Mouse (Mus musculus): ENCODE data around the gene Bckdha. TPM values are rescaled to one million over a fixed set of nuclear protein-coding genes. Genes with fewer than 3 reads are reported as not detected.
A peak's percentile ranks its signal among the peaks of the same experiment; 100 is the strongest.

The Bckdha gene
- polyA plus RNA-seq, 1 experiment from 2014 or later: 50.7 TPM

DNA sequence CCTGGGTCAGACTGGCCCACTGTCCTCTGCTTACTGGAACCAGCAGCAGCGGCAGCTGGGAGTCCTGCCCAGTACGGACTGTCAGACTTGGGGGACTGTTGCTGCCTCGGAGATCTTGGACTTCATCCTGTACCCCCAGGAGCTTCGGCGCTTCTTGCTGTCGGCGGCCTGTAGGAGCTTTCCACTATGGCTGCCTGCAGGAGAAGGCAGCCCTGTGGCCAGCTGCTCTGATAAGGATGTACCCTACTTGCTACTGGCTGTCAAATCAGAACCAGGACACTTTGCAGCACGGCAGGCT, 30.5 kb downstream of the Bckdha start:
- Histone ChIP-seq H3K27me3 (peaks cover 22% of the 10 kb centered on the region), H3K4me2 (peak overlapping the region; percentile 51), H3K4me1 (replicated peaks) (peaks cover 21% of the 10 kb centered on the region), H3K4me3 (peak overlapping the region; percentile 29; the same call in 1 of the 2 replicates), H3K9ac (0 out of 2 replicates have a peak overlapping the region, but pooled peaks have one; percentile 61), H3K9me3 (no peaks in the 10 kb centered on the region), H3K27ac (replicated peaks) (no peak overlapping the region), H3K36me3 (peaks cover 74% of the 10 kb centered on the region)
- WGBS: 68% methylated on average over 8 of the region's 8 CpGs
- no peak for ATAC-seq (ENCODE audit: low read depth)

GRCm38 (mm10) chr7:25627431-25628322, 31.1 kb downstream of the Bckdha start:
- H3K36me3 ChIP-seq: peaks cover 73% of the 10 kb centered on the region

GRCm38 (mm10) chr7:25626509-25627430, 32.0 kb downstream of the Bckdha start, which contains the start of gene B3gnt8:
Gene B3gnt8 (plus strand): TSS chr7:25626654.
- 17% methylated on average over 29 of the region's 29 CpGs for WGBS
- Histone ChIP-seq H3K9ac (peak within 1 kb of the TSS; percentile 61), H3K4me2 (peak within 1 kb of the TSS; percentile 51), H3K27ac (replicated peaks) (peak within 1 kb of the TSS; percentile 52; the same call in 1 of the 2 replicates), H3K27me3 (peaks cover 22% of the 10 kb centered on the region), H3K4me3 (peak within 1 kb of the TSS; percentile 29), H3K4me1 (replicated peaks) (peaks cover 21% of the 10 kb centered on the region), H3K36me3 (peaks cover 73% of the 10 kb centered on the region), H3K9me3 (no peaks in the 10 kb centered on the region)
- ATAC-seq (ENCODE audit: low read depth): no peak

More at GRCm38 (mm10) chr7:25627431-25628322, 31.1 kb downstream of the Bckdha start:
- ATAC-seq (ENCODE audit: low read depth): peak; percentile 51; the same call in 1 of the 2 replicates
- Histone ChIP-seq H3K27ac (replicated peaks) (peak overlapping the region; percentile 52; the same call in 1 of the 2 replicates), H3K4me2 (peak overlapping the region; percentile 51), H3K4me3 (peak overlapping the region; percentile 29), H3K9me3 (no peaks in the 10 kb centered on the region), H3K4me1 (replicated peaks) (peaks cover 21% of the 10 kb centered on the region), H3K27me3 (peaks cover 22% of the 10 kb centered on the region), H3K9ac (peak overlapping the region; percentile 61)
- 17% methylated on average over 37 of the region's 38 CpGs for WGBS

GRCm38 (mm10) chr7:25625594-25626250, 33.1 kb downstream of the Bckdha start:
- Histone ChIP-seq H3K4me2 (no peak overlapping the region), H3K4me3 (no peak overlapping the region), H3K36me3 (peaks cover 71% of the 10 kb centered on the region), H3K27ac (replicated peaks) (peak overlapping the region; percentile 52; the same call in 1 of the 2 replicates), H3K27me3 (peaks cover 22% of the 10 kb centered on the region), H3K9ac (no peak overlapping the region), H3K9me3 (no peaks in the 10 kb centered on the region), H3K4me1 (replicated peaks) (peaks cover 21% of the 10 kb centered on the region)
- ATAC-seq (ENCODE audit: low read depth): no peak
- 77% methylated on average over 10 of the region's 10 CpGs for WGBS

- peaks cover 63% of the 10 kb centered on the region for H3K36me3 ChIP-seq
These were observed 33.9 kb downstream of the Bckdha start for GRCm38 (mm10) chr7:25624851-25625250.

GRCm38 (mm10) chr7:25623857-25624370, 34.9 kb downstream of the Bckdha start:
- Histone ChIP-seq H3K27ac (replicated peaks) (no peak overlapping the region), H3K27me3 (peaks cover 16% of the 10 kb centered on the region), H3K9ac (no peak overlapping the region), H3K9me3 (no peaks in the 10 kb centered on the region), H3K4me3 (no peak overlapping the region), H3K4me2 (no peak overlapping the region), H3K4me1 (replicated peaks) (peaks cover 29% of the 10 kb centered on the region), H3K36me3 (peaks cover 53% of the 10 kb centered on the region)
- WGBS: 91% methylated on average over 11 of the region's 11 CpGs
- no peak for ATAC-seq (ENCODE audit: low read depth)

More at GRCm38 (mm10) chr7:25624851-25625250, 33.9 kb downstream of the Bckdha start:
- no peak overlapping the region for H3K4me2 ChIP-seq
- ATAC-seq (ENCODE audit: low read depth): no peak
- WGBS: 78% methylated on average over 5 of the region's 5 CpGs
- peaks cover 22% of the 10 kb centered on the region for H3K27me3 ChIP-seq
- no peak overlapping the region for H3K4me3 ChIP-seq
- no peak overlapping the region for H3K9ac ChIP-seq
- peaks cover 25% of the 10 kb centered on the region for H3K4me1 ChIP-seq (replicated peaks)
- H3K27ac ChIP-seq (replicated peaks): no peak overlapping the region
- no peaks in the 10 kb centered on the region for H3K9me3 ChIP-seq

DNA sequence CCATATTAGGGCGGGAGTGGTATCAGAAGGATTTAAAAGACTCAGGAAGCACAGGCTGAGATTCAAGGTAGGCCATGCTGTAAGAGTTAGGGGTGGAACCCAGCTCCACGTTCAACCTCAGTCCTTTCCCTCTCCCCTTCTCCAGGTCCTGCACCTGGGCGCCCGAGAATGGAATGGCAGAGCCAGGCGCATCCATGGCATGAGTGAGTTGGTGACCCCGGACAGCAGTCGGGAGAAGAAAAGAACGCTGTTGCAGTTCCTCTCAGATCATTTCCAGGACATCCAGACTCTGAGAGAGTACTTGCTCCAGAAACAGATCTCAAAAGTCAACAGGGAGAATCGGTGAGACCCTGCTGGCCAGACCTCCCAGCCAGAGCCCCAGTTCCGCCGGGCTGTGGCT, 38.0 kb downstream of the Bckdha start:
- H3K9me3 ChIP-seq: no peaks in the 10 kb centered on the region

GRCm38 (mm10) chr7:25620101-25620500, 38.7 kb downstream of the Bckdha start:
- Histone ChIP-seq H3K9ac (no peak overlapping the region), H3K27me3 (no peaks in the 10 kb centered on the region), H3K27ac (replicated peaks) (no peak overlapping the region), H3K4me2 (peak overlapping the region; percentile 66), H3K4me3 (peak overlapping the region; percentile 62), H3K9me3 (no peaks in the 10 kb centered on the region), H3K4me1 (replicated peaks) (peaks cover 12% of the 10 kb centered on the region), H3K36me3 (peaks cover 39% of the 10 kb centered on the region)
- ATAC-seq (ENCODE audit: low read depth): no peak
- WGBS: 92% methylated on average over 5 of the region's 5 CpGs

More for the DNA sequence above, 38.0 kb downstream of the Bckdha start:
- peaks cover 12% of the 10 kb centered on the region for H3K4me1 ChIP-seq (replicated peaks)
- peaks cover 45% of the 10 kb centered on the region for H3K36me3 ChIP-seq
- no peak overlapping the region for H3K4me3 ChIP-seq
- no peak overlapping the region for H3K4me2 ChIP-seq
- 92% methylated on average over 11 of the region's 11 CpGs for WGBS
- H3K27ac ChIP-seq (replicated peaks): no peak overlapping the region
- H3K9ac ChIP-seq: no peak overlapping the region
- no peak for ATAC-seq (ENCODE audit: low read depth)
- no peaks in the 10 kb centered on the region for H3K27me3 ChIP-seq

DNA sequence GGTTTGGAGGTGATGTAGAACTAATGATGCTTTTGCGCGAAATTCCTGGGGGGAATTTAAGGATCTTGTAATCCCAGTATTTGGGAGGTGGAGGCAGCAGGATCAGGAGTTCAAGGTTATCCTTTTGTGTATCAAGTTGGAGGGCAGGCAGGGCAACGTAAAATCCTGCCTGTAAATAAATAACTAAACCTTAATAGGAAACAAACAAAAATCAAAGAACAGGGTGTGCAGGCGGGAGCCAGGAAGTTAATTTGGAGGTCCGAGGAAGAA, 39.1 kb downstream of the Bckdha start:
- no peaks in the 10 kb centered on the region for H3K9me3 ChIP-seq
- no peak for ATAC-seq (ENCODE audit: low read depth)
- peaks cover 12% of the 10 kb centered on the region for H3K4me1 ChIP-seq (replicated peaks)
- H3K36me3 ChIP-seq: peaks cover 34% of the 10 kb centered on the region
- peak overlapping the region; percentile 62 for H3K4me3 ChIP-seq
- H3K27me3 ChIP-seq: no peaks in the 10 kb centered on the region
- peak overlapping the region; percentile 66 for H3K4me2 ChIP-seq
- WGBS: 18% methylated on average over 5 of the region's 5 CpGs
- H3K9ac ChIP-seq: peak overlapping the region; percentile 67
- no peak overlapping the region for H3K27ac ChIP-seq (replicated peaks)

GRCm38 (mm10) chr7:25618865-25619721, 39.7 kb downstream of the Bckdha start, which contains the start of gene Dmac2:
Gene Dmac2 (plus strand): TSS chr7:25619414.
- peaks cover 12% of the 10 kb centered on the region for H3K4me1 ChIP-seq (replicated peaks)
- peaks cover 29% of the 10 kb centered on the region for H3K36me3 ChIP-seq
- no peak within 1 kb of the TSS for H3K27ac ChIP-seq (replicated peaks)
- H3K9ac ChIP-seq: peak within 1 kb of the TSS; percentile 67
- peak; percentile 94 for ATAC-seq (ENCODE audit: low read depth)
- 2% methylated on average over 53 of the region's 53 CpGs for WGBS
- peak within 1 kb of the TSS; percentile 66 for H3K4me2 ChIP-seq
- H3K4me3 ChIP-seq: peak within 1 kb of the TSS; percentile 62
- H3K9me3 ChIP-seq: no peaks in the 10 kb centered on the region
- H3K27me3 ChIP-seq: no peaks in the 10 kb centered on the region
